Mouse (Mus musculus): ENCODE measurements around the gene Klhl5.

- TF ChIP-seq CTCF (IDR thresholded peaks at IDR 0.05) (no peak), EP300 (IDR thresholded peaks at IDR 0.05) (no peak)
Measured at GRCm38 (mm10) chr5:65122616-65123015, 15.3 kb downstream of the Klhl5 start.
